Mouse (Mus musculus) testis, postnatal 10 days (tissue): Measurements from ENCODE around the gene Hoxb6.

ENCODE experiments used
- DNase-seq: peaks from one replicate; pipeline ENCODE4 v3.0.0; 2021; ENCODE audit warnings: low spot score

Gene Hoxb6

GRCm38 (mm10) chr11:96285771-96286738 lies 6.2 kb upstream of the Hoxb6 start, which contains the start of gene Hoxb7:
Gene Hoxb7, plus strand, starts transcription at chr11:96286623.
- DNase-seq, result no peak

- DNase-seq, result no peak
Observed at GRCm38 (mm10) chr11:96286739-96287385, 5.4 kb upstream of the Hoxb6 start.

GRCm38 (mm10) chr11:96287411-96287810 lies 4.9 kb upstream of the Hoxb6 start:
- DNase-seq, result no peak

- no peak for DNase-seq
Observed at GRCm38 (mm10) chr11:96288455-96289221, 3.6 kb upstream of the Hoxb6 start.

- no peak for DNase-seq
Observed at GRCm38 (mm10) chr11:96289293-96289692, 3.0 kb upstream of the Hoxb6 start.

- DNase-seq, result no peak
Observed at GRCm38 (mm10) chr11:96289837-96290236, 2.4 kb upstream of the Hoxb6 start.

- DNase-seq, result no peak
Observed at GRCm38 (mm10) chr11:96290705-96291355, 1.4 kb upstream of the Hoxb6 start.

- no peak for DNase-seq
Observed at GRCm38 (mm10) chr11:96292565-96293301, 457 bp downstream of the Hoxb6 start.

- no peak for DNase-seq
Observed at GRCm38 (mm10) chr11:96293302-96293921, 1.1 kb downstream of the Hoxb6 start.

GRCm38 (mm10) chr11:96294245-96295091 lies 2.2 kb downstream of the Hoxb6 start:
- peak; percentile 83 for DNase-seq

GRCm38 (mm10) chr11:96295092-96295835 lies 3.0 kb downstream of the Hoxb6 start:
- DNase-seq, result no peak

- no peak for DNase-seq
Observed at GRCm38 (mm10) chr11:96296997-96297396, 4.7 kb downstream of the Hoxb6 start.

GRCm38 (mm10) chr11:96297428-96297827 lies 5.2 kb downstream of the Hoxb6 start:
- no peak for DNase-seq

GRCm38 (mm10) chr11:96297968-96298635 lies 5.8 kb downstream of the Hoxb6 start:
- DNase-seq, result no peak

- no peak for DNase-seq
Observed at GRCm38 (mm10) chr11:96298895-96299667, 6.8 kb downstream of the Hoxb6 start.

- no peak for DNase-seq
Observed at GRCm38 (mm10) chr11:96299781-96300180, 7.5 kb downstream of the Hoxb6 start.

GRCm38 (mm10) chr11:96300354-96301063 lies 8.2 kb downstream of the Hoxb6 start:
- DNase-seq, result no peak
